ENCODE assay signal across 9 mouse cellular contexts in the genomic region with DNA sequence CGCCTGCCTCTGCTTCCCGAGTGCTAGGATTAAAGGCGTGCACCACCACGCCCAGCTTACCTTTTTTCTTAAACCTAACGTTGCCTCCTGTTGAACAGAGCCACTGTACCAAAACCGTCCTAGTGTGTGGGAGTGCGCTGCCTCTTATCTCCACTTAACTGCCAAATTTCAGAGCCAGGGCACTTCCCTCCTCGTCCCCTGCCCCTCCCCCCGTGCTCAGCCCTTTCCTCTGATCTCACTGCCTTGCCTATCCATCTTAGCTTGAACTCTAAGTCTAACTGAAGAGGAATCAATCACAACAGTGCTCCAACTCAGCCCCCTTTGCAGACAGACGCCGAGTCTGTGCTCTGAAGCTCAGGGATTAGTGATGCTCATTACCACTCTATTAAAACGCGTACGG. TPM values are rescaled to one million over a fixed set of nuclear protein-coding genes. Genes with fewer than 3 reads are reported as not detected.
DNase-seq lines count a peak whose midpoint lies in the region; ATAC-seq lines count a peak whose summit lies in the region.
"Had no signal": no experiment of that assay in that cellular context is flagged by ENCODE, and none has a peak within 500 bp of the region (broad histone marks: within the 10 kb centered on the region; RNA-seq: fewer than 3 reads in every experiment).

No protein-coding gene starts in this region.

- no peak for ATAC-seq in neural tube, embryonic 15.5 days (ENCODE audit: low FRiP score)

- H3K9ac ChIP-seq in neural tube, embryonic 15.5 days (replicated peaks), result no peak overlapping the region
- H3K9ac ChIP-seq: hindbrain, embryonic 13.5 days had no signal

- no peaks in the 10 kb centered on the region for H3K27me3 ChIP-seq in neural tube, embryonic 15.5 days (replicated peaks)
- H3K27me3 ChIP-seq: hindbrain, embryonic 13.5 days had no signal

- 54% methylated on average over 14 of the region's 14 CpGs for WGBS in neural tube, embryonic 15.5 days

- H3K9me3 ChIP-seq in neural tube, embryonic 15.5 days (replicated peaks), result no peaks in the 10 kb centered on the region
- H3K9me3 ChIP-seq: hindbrain, embryonic 13.5 days had no signal

- peaks cover 12% of the 10 kb centered on the region; the same call in 1 of the 2 replicates for H3K36me3 ChIP-seq in neural tube, embryonic 15.5 days

- intact Hi-C loops in left cerebral cortex, postnatal 14 days (cut with DNase I), result no loop called here

- H3K4me3 ChIP-seq in neural tube, embryonic 15.5 days (replicated peaks), result no peak overlapping the region
- H3K4me3 ChIP-seq: hindbrain, embryonic 13.5 days had no signal

- H3K4me2 ChIP-seq in neural tube, embryonic 15.5 days, result no peak overlapping the region
- H3K4me2 ChIP-seq: hindbrain, embryonic 13.5 days had no signal

- no peak overlapping the region for H3K27ac ChIP-seq in neural tube, embryonic 15.5 days (replicated peaks)
- H3K27ac ChIP-seq: hindbrain, embryonic 13.5 days had no signal

- no peaks in the 10 kb centered on the region for H3K4me1 ChIP-seq in neural tube, embryonic 15.5 days

- peak; percentile 44 for DNase-seq in neural tube, embryonic 10.5 days (ENCODE audit: extremely low spot score, low spot score)
- peak; percentile 78 for DNase-seq in c-Kit-positive CD71-positive TER-119-negative erythroid progenitor cells, embryonic 14.5 days (ENCODE audit: low read depth)
- peak; percentile 80 for DNase-seq in liver
- peak; percentile 36 for DNase-seq in thymus, postnatal 25 days
- DNase-seq in layer of hippocampus, postnatal 10 days (ENCODE audit: low spot score in 2 of 2), result no peak
- DNase-seq in layer of hippocampus, adult 18-20 months (ENCODE audit: low spot score in 2 of 2), result no peak
- DNase-seq in left cerebral cortex, postnatal 14 days (ENCODE audit: low spot score in 2 of 2), result no peak

RNA-seq across cellular contexts. Expression of a gene that starts 54.9 kb away (rescaled TPM):
- polyA plus RNA-seq in neural tube, embryonic 15.5 days (2015; fragmentation: Nextera tagmentation; extraction: Ambion mirVana), result 7.7 and 21.5 TPM in 2 replicates
- total RNA-seq in layer of hippocampus, postnatal 10 days (2021), result 10 to 100 TPM; 20.5 to 25.2 TPM
- 10 to 100 TPM; 21.4 to 21.7 TPM for total RNA-seq in layer of hippocampus, adult 18-20 months (2021)
- 10 to 100 TPM; 17.2 to 18.1 TPM for total RNA-seq in left cerebral cortex, postnatal 14 days (2021)

Comparison
In these comparisons a context has a peak if more than half of its experiments do, and no peak if none do; other contexts are left out.
1. DNase-seq: peak in neural tube, embryonic 10.5 days (single experiment), c-Kit-positive CD71-positive TER-119-negative erythroid progenitor cells, embryonic 14.5 days (single experiment), liver (single experiment) and thymus, postnatal 25 days (single experiment); none in layer of hippocampus, postnatal 10 days (0 of 2), layer of hippocampus, adult 18-20 months (0 of 2) and left cerebral cortex, postnatal 14 days (0 of 2).